Mouse (Mus musculus): ENCODE measurements around the gene Slc7a4. TPM values are rescaled to one million over a fixed set of nuclear protein-coding genes. Genes with fewer than 3 reads are reported as not detected.
A peak's percentile ranks its signal among the peaks of the same experiment; 100 is the strongest.
"Not testable (repeated sequence)": the region's sequence is repeated elsewhere in the genome, so short reads cannot be mapped to it uniquely, and the experiment has no call there.

The Slc7a4 gene
- polyA plus RNA-seq, 1 experiment from 2014 or later: 4.5 TPM

DNA sequence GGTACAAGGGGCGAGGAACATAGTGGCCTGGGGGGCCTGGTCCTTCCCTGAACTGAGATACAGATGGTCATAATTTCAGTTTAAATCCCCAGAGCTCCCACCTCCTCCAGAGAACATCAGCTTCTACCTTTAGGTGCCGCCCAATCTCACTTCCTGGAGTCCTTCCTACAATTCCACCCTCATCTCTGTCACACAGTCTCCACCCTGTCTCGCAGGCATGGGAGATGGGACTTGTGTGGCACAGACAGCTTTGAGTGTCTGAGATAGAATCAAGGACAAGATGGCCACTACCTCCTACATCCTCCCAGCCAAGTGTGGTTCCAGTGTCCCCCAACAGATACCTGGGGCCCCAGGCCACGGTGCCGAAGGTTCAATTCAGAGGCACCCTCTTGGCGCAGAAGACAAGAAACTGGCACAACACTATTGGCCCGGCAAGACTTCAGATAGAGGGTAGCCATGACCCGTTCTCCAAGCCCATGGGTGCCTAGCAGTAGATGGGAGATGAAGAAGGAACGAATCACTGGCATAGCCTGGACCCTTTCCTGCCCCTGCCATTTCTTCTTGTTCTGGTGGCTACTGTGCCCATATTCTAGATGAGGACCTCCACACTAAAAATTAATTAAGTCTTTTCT is 23.5 kb downstream of the Slc7a4 start:
- H3K27ac ChIP-seq (replicated peaks): no peak overlapping the region; the same call in 1 of the 2 replicates

GRCm38 (mm10) chr16:17558811-17559210 is 24.2 kb downstream of the Slc7a4 start:
- Histone ChIP-seq H3K27ac (replicated peaks) (peak overlapping the region; percentile 1; the same call in 1 of the 2 replicates), H3K9me3 (no peaks in the 10 kb centered on the region), H3K4me1 (peaks cover 57% of the 10 kb centered on the region), H3K9ac (replicated peaks) (0 out of 2 replicates have a peak overlapping the region, but pooled peaks have one; percentile 1), H3K4me3 (0 out of 2 replicates have a peak overlapping the region, but pooled peaks have one; percentile 0), H3K36me3 (no peaks in the 10 kb centered on the region), H3K4me2 (replicated peaks) (peak overlapping the region; percentile 36), H3K27me3 (peaks cover 46% of the 10 kb centered on the region)
- no peak for ATAC-seq (ENCODE audit: low FRiP score, low read depth)
- WGBS: 0% methylated on average over 5 of the region's 5 CpGs

More for the DNA sequence above, 23.5 kb downstream of the Slc7a4 start:
- Histone ChIP-seq H3K9me3 (no peaks in the 10 kb centered on the region), H3K4me2 (replicated peaks) (peak overlapping the region; percentile 36), H3K27me3 (peaks cover 46% of the 10 kb centered on the region), H3K4me1 (peaks cover 50% of the 10 kb centered on the region), H3K9ac (replicated peaks) (no peak overlapping the region), H3K4me3 (no peak overlapping the region), H3K36me3 (no peaks in the 10 kb centered on the region)
- ATAC-seq (ENCODE audit: low FRiP score, low read depth): no peak
- 67% methylated on average over 9 of the region's 9 CpGs for WGBS

DNA sequence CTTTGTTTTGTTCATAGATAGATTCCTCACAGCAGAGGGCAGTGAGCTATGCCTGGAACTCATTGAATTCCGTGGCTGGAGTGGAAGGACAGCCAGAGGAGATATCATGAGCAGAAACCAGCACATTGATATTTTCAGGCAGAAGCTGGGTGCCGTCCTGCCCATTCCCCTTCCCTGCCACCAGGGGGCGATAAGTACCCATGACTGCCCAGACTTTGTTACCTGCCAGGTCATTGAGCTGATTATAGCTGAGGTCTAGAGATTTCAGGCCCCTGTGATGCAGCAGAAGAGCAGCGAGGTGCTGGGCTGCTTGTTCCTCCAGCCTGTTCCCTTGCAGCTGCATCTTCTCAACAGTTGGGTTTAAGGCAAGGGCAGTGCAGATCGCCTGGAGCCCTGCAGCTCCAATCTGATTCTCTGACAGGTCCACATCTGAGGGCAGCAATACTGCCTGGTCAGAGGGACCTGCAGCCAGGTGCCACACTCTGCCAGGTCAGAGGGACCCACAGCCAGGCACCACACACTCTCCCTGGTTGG is 25.0 kb downstream of the Slc7a4 start:
- peak overlapping the region; percentile 1; the same call in 1 of the 2 replicates for H3K27ac ChIP-seq (replicated peaks)
- WGBS: 0% methylated on average over 5 of the region's 5 CpGs
- peak overlapping the region; percentile 36; the same call in 1 of the 2 replicates for H3K4me2 ChIP-seq (replicated peaks)
- H3K4me1 ChIP-seq: peaks cover 61% of the 10 kb centered on the region
- H3K9ac ChIP-seq (replicated peaks): no peak overlapping the region
- ATAC-seq (ENCODE audit: low FRiP score, low read depth): no peak
- no peak overlapping the region for H3K4me3 ChIP-seq
- no peaks in the 10 kb centered on the region for H3K9me3 ChIP-seq
- no peaks in the 10 kb centered on the region for H3K36me3 ChIP-seq
- peaks cover 44% of the 10 kb centered on the region for H3K27me3 ChIP-seq

DNA sequence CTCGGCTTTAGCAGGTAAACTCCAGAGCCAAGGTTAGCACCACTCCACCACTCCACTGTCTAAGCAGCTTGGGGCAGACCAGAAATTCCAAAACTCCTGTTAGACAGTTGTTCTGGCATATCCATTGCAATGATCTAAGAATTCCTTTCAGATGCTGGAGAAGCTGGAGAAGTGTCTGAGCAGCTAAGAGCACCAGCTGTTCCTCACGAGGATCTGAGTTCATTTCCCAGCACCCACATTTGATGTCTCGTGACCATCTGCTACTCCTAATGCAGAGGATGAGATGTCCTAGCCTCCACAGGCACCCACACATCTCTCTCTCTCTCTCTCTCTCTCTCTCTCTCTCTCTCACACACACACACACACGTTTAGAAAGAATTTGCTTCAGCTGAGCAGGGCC is 26.1 kb downstream of the Slc7a4 start:
- no peak for ATAC-seq (ENCODE audit: low FRiP score, low read depth)
- peaks cover 55% of the 10 kb centered on the region for H3K4me1 ChIP-seq
- 60% methylated on average over 4 of the region's 4 CpGs for WGBS

DNA sequence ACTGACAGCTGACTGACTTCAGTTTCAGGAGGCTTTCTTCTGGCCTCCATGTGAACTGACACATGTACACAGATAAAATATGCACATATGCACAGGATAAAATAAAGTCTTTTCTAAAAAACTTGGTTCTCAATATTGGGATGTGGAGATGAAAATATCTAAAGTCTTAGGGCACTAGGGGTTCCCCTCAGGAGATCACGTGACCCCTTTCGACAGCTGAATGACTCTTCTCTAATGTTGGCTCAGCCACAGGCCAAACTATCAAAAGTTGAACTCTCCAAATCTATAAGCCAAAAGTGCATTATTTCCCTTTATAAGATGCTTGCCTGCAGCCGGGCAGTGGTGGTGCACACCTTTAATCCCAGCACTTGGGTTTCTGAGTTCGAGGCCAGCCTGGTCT is 26.8 kb downstream of the Slc7a4 start:
- Histone ChIP-seq H3K36me3 (no peaks in the 10 kb centered on the region), H3K4me2 (replicated peaks) (no peak overlapping the region), H3K27me3 (peaks cover 32% of the 10 kb centered on the region), H3K4me3 (no peak overlapping the region), H3K4me1 (peaks cover 48% of the 10 kb centered on the region), H3K9ac (replicated peaks) (no peak overlapping the region), H3K27ac (replicated peaks) (no peak overlapping the region), H3K9me3 (no peaks in the 10 kb centered on the region)
- ATAC-seq (ENCODE audit: low FRiP score, low read depth): no peak
- WGBS: 80% methylated on average over 4 of the region's 4 CpGs

More for the DNA sequence above, 26.1 kb downstream of the Slc7a4 start:
- Histone ChIP-seq H3K4me3 (no peak overlapping the region), H3K9ac (replicated peaks) (no peak overlapping the region), H3K27me3 (peaks cover 37% of the 10 kb centered on the region), H3K4me2 (replicated peaks) (no peak overlapping the region), H3K9me3 (no peaks in the 10 kb centered on the region), H3K36me3 (no peaks in the 10 kb centered on the region), H3K27ac (replicated peaks) (no peak overlapping the region)

- Histone ChIP-seq H3K4me1 (peaks cover 37% of the 10 kb centered on the region), H3K4me2 (replicated peaks) (peak overlapping the region; percentile 42), H3K27ac (replicated peaks) (peak overlapping the region; percentile 80), H3K4me3 (peak overlapping the region; percentile 9; the same call in 1 of the 2 replicates), H3K27me3 (peaks cover 17% of the 10 kb centered on the region), H3K9ac (replicated peaks) (peak overlapping the region; percentile 29; the same call in 1 of the 2 replicates)
- WGBS: 11% methylated on average over 4 of the region's 4 CpGs
- H3K9me3 ChIP-seq, H3K36me3 ChIP-seq: not testable (repeated sequence)
- ATAC-seq (ENCODE audit: low FRiP score, low read depth): peak; percentile 53
These were observed 28.3 kb downstream of the Slc7a4 start for GRCm38 (mm10) chr16:17554702-17555101.

DNA sequence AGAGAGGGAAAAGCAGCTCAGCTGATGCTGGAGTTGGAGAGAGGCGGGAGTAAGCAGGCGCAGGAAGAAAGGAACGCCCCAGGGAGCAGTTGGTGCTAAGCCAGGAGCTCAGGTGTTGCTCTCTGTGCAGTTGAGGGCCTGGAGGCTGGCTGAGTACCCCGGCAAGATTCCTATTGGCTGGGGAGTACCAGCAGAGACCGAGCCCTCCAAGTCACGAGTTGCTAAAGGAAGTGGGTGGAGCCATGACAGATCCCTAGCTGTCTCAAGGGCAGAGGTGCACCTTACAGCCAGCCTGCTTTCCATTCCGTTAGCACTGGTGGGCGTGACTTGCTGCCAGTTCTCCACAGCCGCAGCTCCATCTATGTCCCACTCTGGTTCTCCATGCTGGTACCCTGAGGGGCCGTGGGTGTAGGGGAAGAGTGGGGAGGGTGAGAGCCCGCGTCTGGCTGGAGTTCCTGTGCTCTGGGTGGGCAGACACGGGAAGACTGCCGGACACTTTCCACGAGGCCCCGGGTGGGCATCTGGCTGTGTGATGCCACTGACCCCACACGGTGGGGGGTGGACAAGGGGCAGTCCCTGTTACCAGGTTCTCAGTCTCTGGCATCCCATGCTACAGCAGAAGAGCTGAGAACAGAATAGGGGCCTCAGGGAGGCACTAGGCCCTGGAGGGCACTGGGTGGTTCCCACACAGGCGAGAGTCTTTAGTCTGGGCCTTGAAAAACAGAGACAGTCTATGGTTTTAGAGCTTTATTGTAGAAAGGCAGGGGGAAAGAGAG is 28.9 kb downstream of the Slc7a4 start:
- Histone ChIP-seq H3K36me3 (no peaks in the 10 kb centered on the region), H3K27ac (replicated peaks) (peak overlapping the region; percentile 80), H3K9me3 (no peaks in the 10 kb centered on the region), H3K4me1 (peaks cover 34% of the 10 kb centered on the region), H3K9ac (replicated peaks) (peak overlapping the region; percentile 29; the same call in 1 of the 2 replicates), H3K4me2 (replicated peaks) (peak overlapping the region; percentile 42), H3K27me3 (peaks cover 13% of the 10 kb centered on the region), H3K4me3 (peak overlapping the region; percentile 9)
- 3% methylated on average over 18 of the region's 18 CpGs for WGBS
- peak; percentile 74 for ATAC-seq (ENCODE audit: low FRiP score, low read depth)

GRCm38 (mm10) chr16:17552837-17553236 is 30.2 kb downstream of the Slc7a4 start:
- ATAC-seq (ENCODE audit: low FRiP score, low read depth): no peak
- Histone ChIP-seq H3K27ac (replicated peaks) (no peak overlapping the region), H3K4me1 (peaks cover 21% of the 10 kb centered on the region), H3K9me3 (no peaks in the 10 kb centered on the region), H3K36me3 (no peaks in the 10 kb centered on the region), H3K9ac (replicated peaks) (no peak overlapping the region), H3K4me3 (no peak overlapping the region), H3K4me2 (replicated peaks) (no peak overlapping the region), H3K27me3 (peaks cover 13% of the 10 kb centered on the region)
- 78% methylated on average over 7 of the region's 7 CpGs for WGBS

DNA sequence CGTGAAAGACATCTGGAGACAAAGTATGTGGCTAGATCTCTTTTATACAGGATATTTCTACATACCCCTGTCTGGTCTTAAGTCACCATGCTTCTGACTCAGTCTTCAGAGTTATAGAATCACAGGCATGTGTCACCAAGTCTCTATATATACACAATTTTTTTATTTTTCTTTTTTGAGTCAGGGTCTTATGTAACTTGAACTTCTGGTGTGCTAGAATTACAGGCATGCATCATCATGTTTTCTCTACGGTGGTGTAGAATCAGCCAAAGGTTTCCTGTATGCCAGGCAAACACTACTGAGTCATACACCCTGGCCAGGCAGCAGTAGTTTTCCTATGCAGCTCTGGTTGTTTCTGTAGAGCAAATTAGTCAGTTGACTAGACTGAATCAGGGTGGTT is 40.4 kb downstream of the Slc7a4 start:
- Histone ChIP-seq H3K27me3 (peaks cover 2% of the 10 kb centered on the region; the same call in 1 of the 2 replicates), H3K4me3 (no peak overlapping the region), H3K27ac (replicated peaks) (no peak overlapping the region), H3K4me1 (no peaks in the 10 kb centered on the region), H3K9ac (replicated peaks) (no peak overlapping the region), H3K4me2 (replicated peaks) (no peak overlapping the region), H3K36me3 (no peaks in the 10 kb centered on the region), H3K9me3 (no peaks in the 10 kb centered on the region)
- 82% methylated on average over 2 of the region's 2 CpGs for WGBS
- no peak for ATAC-seq (ENCODE audit: low FRiP score, low read depth)

GRCm38 (mm10) chr16:17536584-17536983 is 46.4 kb downstream of the Slc7a4 start:
- Histone ChIP-seq H3K4me3 (no peak overlapping the region), H3K27me3 (no peaks in the 10 kb centered on the region), H3K27ac (replicated peaks) (no peak overlapping the region), H3K4me1 (peaks cover 8% of the 10 kb centered on the region), H3K4me2 (replicated peaks) (no peak overlapping the region), H3K36me3 (no peaks in the 10 kb centered on the region), H3K9me3 (no peaks in the 10 kb centered on the region), H3K9ac (replicated peaks) (no peak overlapping the region)
- no peak for ATAC-seq (ENCODE audit: low FRiP score, low read depth)
- 91% methylated on average over 3 of the region's 3 CpGs for WGBS

DNA sequence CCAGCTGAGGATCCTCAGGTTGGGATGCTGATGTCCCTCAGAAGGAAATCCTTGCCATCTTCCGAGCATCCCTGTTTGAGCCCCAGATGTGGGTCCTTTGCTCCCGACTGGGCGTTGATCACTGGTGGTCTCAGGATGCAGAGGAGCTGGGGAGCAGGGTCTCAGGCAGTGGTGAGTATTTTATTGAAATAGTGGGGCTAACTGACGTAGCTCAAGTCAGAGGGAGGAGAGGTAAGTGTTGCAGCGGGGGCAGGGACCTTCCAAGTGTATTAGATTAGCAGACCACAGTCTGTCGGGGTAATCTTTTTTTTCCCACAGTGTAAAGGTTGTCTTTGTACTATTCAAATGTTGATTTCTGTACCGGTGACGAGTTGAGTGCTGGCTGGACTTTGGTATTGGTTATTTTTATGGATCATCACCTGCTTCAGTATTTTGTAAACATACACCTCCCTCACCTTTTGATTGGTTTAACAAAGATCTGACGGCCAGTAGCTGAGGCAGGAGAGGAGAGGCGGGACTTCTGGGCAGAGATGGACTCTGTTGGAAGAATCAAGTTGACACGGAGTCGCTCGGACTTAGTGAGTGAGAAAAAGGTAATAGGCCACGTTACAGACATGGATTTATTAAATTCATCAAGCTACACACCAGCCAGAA is 50.2 kb downstream of the Slc7a4 start:
- 74% methylated on average over 14 of the region's 14 CpGs for WGBS
- Histone ChIP-seq H3K9me3 (no peaks in the 10 kb centered on the region), H3K27me3 (no peaks in the 10 kb centered on the region), H3K36me3 (peaks cover 11% of the 10 kb centered on the region), H3K4me3 (no peak overlapping the region), H3K27ac (replicated peaks) (no peak overlapping the region), H3K4me2 (replicated peaks) (0 out of 2 replicates have a peak overlapping the region, but pooled peaks have one; percentile 88), H3K4me1 (peaks cover 22% of the 10 kb centered on the region), H3K9ac (replicated peaks) (no peak overlapping the region)
- no peak for ATAC-seq (ENCODE audit: low FRiP score, low read depth)
